Mouse (Mus musculus): ENCODE measurements at regions not wholly inside any gene's neighbourhood (a gene's known extent, or its start where the extent isn't known, plus 50 kb on each side); places are given as distances from the start of the nearest gene placed in this dataset.

DNA sequence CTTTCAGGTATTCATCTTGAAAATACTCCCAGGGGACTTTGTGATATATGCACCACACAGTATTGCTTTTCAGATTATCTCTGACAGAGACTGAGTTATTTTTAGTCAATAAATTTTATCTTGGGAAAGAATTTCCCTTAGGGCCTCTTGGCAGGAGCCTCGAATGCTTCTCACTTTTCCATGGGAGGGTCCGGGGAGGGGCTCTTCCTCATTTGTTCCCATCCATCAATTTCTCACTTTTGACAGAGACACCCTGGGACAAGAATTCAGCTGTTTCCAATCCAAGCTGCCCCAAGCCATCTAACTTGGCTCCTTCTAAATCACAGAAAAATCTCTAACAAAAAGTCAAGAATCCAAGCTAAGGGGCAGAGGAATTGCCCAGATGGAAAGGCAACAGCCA is 481.9 kb upstream of the Mctp2 start:
- Histone ChIP-seq H3K4me3 (replicated peaks) (no peak overlapping the region), H3K27ac (no peak overlapping the region), H3K36me3 (no peaks in the 10 kb centered on the region), H3K4me1 (replicated peaks) (no peaks in the 10 kb centered on the region), H3K9ac (no peak overlapping the region), H3K4me2 (replicated peaks) (no peak overlapping the region), H3K27me3 (replicated peaks) (no peaks in the 10 kb centered on the region), H3K9me3 (no peaks in the 10 kb centered on the region)
- no peak for ATAC-seq
- 43% methylated on average over 2 of the region's 2 CpGs for WGBS

DNA sequence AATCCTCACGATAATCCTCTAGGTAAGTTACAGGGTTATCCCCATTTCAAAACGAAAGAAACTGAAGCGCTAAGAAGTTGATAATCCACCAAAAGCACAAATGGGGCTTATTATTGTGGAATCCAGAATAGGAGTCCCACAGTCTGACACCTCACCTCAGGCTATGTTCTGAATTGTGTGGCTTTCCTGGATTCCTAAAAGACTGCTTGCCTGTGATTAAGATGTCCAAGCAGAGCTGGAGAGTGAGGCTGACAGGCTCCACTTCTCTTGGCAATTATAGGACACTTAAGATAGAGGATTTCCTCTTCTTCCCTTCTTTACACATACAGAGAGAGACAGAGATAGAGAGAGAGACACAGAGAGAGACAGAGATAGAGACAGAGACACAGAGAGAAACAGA is 515.7 kb upstream of the Mctp2 start:
- 84% methylated on average over 3 of the region's 3 CpGs for WGBS
- Histone ChIP-seq H3K4me3 (replicated peaks) (no peak overlapping the region), H3K9ac (no peak overlapping the region), H3K4me1 (replicated peaks) (no peaks in the 10 kb centered on the region), H3K4me2 (replicated peaks) (no peak overlapping the region), H3K36me3 (no peaks in the 10 kb centered on the region), H3K27me3 (replicated peaks) (no peaks in the 10 kb centered on the region), H3K9me3 (no peaks in the 10 kb centered on the region), H3K27ac (no peak overlapping the region)
- no peak for ATAC-seq

DNA sequence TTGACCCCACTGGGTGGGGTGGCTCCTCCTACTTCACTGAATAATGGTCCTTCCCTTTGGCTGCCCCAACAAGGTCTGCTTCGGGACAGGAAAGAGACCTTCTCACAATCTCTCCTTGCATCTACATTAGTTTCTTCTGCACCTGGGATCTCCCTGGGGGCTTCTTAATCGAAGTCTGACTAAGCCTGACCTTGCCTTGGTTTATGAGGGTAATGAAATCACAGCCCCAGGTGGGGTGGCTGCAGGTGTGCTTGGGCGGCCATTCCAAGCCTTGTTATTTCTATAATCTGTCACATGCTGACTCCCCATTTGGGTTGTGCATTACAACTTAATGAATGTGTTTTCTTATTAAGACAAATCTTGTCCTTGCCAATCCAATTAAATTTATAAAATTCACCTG is 520.2 kb upstream of the Mctp2 start:
- Histone ChIP-seq H3K9ac (no peak overlapping the region), H3K4me1 (replicated peaks) (no peaks in the 10 kb centered on the region), H3K9me3 (no peaks in the 10 kb centered on the region), H3K4me2 (replicated peaks) (no peak overlapping the region), H3K27me3 (replicated peaks) (no peaks in the 10 kb centered on the region), H3K4me3 (replicated peaks) (no peak overlapping the region), H3K27ac (no peak overlapping the region), H3K36me3 (no peaks in the 10 kb centered on the region)
- no peak for ATAC-seq
- 86% methylated on average over 3 of the region's 3 CpGs for WGBS

DNA sequence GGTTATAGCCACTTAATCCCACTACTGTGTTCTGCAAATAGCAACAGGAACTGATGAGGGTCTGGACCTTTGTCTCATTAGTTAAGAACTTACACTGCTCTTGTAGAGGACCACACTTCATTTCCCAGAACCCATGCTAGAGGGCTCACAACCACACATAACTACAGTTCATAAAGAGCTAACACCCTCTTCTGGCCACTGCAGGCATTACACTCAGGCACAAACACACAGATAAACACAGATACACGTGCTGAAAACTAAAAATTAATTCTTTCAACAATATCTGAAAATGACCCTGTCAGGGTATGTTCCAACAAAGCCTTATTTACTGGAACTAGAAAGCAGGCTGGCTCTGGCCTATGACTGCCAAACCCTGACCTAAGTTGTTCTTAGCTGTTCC is 529.0 kb upstream of the Mctp2 start:
- no peaks in the 10 kb centered on the region for H3K9me3 ChIP-seq
- no peak for ATAC-seq
- H3K4me3 ChIP-seq (replicated peaks): no peak overlapping the region
- WGBS: 90% methylated on average over 1 of the region's 1 CpGs
- H3K36me3 ChIP-seq: no peaks in the 10 kb centered on the region
- H3K4me1 ChIP-seq (replicated peaks): no peaks in the 10 kb centered on the region
- no peak overlapping the region for H3K9ac ChIP-seq
- no peaks in the 10 kb centered on the region for H3K27me3 ChIP-seq (replicated peaks)
- no peak overlapping the region for H3K27ac ChIP-seq
- H3K4me2 ChIP-seq (replicated peaks): no peak overlapping the region

DNA sequence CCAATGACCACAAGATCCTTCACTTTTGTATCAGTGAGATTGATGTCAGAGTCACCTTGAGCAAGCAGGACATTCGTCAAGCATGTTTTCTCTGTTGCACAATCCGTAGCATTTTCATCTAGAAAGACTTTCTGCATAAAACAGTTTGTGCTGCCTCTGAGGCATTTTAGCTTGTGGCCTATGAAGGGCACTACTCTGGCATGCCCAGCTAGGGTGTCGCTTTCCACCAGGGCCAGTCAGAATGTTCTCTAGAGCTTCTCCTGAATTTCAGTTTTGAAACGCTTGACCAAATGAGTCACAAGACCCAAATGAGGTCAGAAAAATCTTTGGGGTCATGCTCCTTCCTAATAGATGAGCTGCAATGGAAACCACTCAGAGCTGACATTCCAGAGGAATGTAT is 529.6 kb upstream of the Mctp2 start:
- H3K27me3 ChIP-seq (replicated peaks): no peaks in the 10 kb centered on the region
- H3K9ac ChIP-seq: no peak overlapping the region
- H3K9me3 ChIP-seq: no peaks in the 10 kb centered on the region
- WGBS: 86% methylated on average over 4 of the region's 4 CpGs
- no peaks in the 10 kb centered on the region for H3K4me1 ChIP-seq (replicated peaks)
- no peak for ATAC-seq
- no peaks in the 10 kb centered on the region for H3K36me3 ChIP-seq
- no peak overlapping the region for H3K4me3 ChIP-seq (replicated peaks)
- no peak overlapping the region for H3K27ac ChIP-seq
- no peak overlapping the region for H3K4me2 ChIP-seq (replicated peaks)

DNA sequence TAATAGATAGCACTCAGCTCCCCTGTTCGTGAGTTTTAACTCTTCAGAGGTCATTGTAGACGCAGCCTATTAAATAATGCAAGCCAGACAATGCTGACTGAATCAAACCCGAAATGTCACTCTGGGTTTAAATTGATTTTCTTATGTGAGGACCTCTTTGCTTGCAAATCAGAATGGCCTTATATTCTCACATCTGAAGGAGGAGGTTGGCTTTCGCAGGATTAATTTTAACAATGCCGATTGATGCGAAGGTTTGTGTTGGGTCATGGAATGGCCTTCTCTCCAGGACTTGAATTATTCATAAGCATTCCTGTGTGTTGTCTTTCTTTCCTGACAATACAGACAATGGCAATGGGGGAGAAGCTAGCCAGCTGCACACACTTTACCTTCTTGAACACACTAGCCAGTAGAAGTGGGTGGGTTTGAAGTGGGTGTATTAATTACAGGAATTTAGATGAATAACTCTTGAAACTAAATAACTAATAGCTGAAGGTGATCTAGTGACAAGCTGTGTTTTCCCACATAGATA is 530.1 kb upstream of the Mctp2 start:
- ATAC-seq: no peak
- no peaks in the 10 kb centered on the region for H3K27me3 ChIP-seq (replicated peaks)
- 92% methylated on average over 6 of the region's 6 CpGs for WGBS

DNA sequence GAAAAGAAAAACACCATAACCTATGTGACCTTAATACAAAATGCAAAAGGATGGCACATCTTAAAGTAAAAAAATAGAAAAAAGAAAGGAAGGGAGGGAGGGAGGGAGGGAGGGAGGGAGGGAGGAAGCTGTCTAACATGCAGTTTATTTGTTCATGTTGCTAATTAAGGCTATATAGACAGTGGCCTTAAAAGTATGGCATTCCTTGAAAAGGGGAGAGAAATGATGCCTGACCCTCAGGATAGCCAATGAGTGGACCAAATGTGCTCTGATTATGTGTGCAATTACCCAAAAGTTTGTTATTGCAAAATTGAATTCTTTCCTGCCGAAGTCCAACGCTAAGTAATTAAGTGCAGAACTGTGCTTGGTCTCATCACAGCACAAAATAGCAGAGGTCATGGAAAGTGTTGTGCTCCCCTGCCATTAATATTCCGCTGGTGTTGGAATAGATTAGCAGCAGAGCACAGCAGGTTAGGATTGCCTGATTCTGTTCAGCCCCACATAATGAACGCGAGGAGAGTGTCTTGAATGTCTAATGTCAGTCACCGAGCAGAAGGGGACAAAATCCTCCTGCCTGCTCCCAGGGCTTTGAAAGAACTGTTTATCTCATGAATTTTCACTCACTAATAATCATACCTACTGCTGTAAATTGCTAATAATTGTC is 531.7 kb upstream of the Mctp2 start:
- Histone ChIP-seq H3K9me3 (no peaks in the 10 kb centered on the region), H3K4me1 (replicated peaks) (no peaks in the 10 kb centered on the region), H3K27ac (no peak overlapping the region), H3K9ac (no peak overlapping the region), H3K36me3 (no peaks in the 10 kb centered on the region), H3K4me2 (replicated peaks) (no peak overlapping the region), H3K27me3 (replicated peaks) (no peaks in the 10 kb centered on the region), H3K4me3 (replicated peaks) (no peak overlapping the region)
- ATAC-seq: no peak
- 70% methylated on average over 6 of the region's 6 CpGs for WGBS

More for the DNA sequence above, 530.1 kb upstream of the Mctp2 start:
- no peaks in the 10 kb centered on the region for H3K36me3 ChIP-seq
- no peak overlapping the region for H3K9ac ChIP-seq
- H3K4me1 ChIP-seq (replicated peaks): no peaks in the 10 kb centered on the region
- no peak overlapping the region for H3K4me2 ChIP-seq (replicated peaks)
- H3K9me3 ChIP-seq: no peaks in the 10 kb centered on the region
- H3K27ac ChIP-seq: no peak overlapping the region
- no peak overlapping the region for H3K4me3 ChIP-seq (replicated peaks)

DNA sequence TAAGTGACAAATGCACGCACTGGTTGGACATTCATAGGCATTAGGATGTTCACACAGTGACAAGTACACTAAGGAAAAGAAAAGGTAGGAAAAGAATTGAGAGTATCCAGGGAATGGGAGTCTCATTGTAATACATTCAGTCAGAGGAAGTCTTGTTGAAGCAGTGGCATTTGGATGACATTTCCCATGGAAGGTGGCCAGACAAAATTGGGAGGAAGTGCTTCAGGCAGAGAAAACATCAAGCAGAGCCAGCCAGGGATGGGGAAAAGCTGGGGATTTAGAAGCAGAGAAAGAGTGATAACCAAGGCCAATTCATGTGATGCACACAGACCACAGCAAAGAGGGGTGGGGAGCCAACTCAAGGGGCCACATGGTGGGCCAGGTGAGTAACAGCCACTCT is 524.0 kb upstream of the Rgma start:
- no peaks in the 10 kb centered on the region for H3K36me3 ChIP-seq
- no peaks in the 10 kb centered on the region for H3K9me3 ChIP-seq
- H3K4me3 ChIP-seq (replicated peaks): no peak overlapping the region
- H3K27me3 ChIP-seq (replicated peaks): no peaks in the 10 kb centered on the region
- no peak for ATAC-seq
- no peak overlapping the region for H3K4me2 ChIP-seq (replicated peaks)
- no peak overlapping the region for H3K9ac ChIP-seq
- H3K4me1 ChIP-seq (replicated peaks): no peaks in the 10 kb centered on the region
- WGBS: 88% methylated on average over 1 of the region's 1 CpGs
- H3K27ac ChIP-seq: no peak overlapping the region

DNA sequence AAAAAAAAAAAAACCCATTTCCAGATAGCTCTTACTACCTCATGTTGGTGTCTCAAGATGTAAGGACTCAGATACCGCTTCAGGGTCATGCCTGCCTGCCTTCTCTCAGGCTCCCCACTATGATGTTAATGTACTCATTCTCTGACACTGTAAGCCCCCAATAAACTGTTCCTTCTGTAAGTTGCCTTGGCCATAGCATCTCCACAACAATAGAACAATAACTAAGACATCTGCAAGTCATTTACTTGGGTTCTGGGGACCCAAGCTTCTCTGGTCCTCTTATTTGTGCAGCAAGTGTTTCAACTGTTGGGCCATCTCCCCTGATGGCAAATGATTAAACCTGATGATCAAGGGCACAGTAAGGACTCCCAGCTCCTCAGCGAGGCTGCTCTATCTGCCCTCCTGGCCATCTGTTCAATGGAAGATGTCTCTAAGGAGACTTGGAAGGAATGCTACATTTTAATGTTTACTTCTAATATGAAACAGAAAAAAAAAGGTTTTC is 520.8 kb upstream of the Rgma start:
- Histone ChIP-seq H3K4me3 (replicated peaks) (no peak overlapping the region), H3K4me1 (replicated peaks) (no peaks in the 10 kb centered on the region), H3K36me3 (no peaks in the 10 kb centered on the region), H3K9ac (no peak overlapping the region), H3K27ac (no peak overlapping the region), H3K4me2 (replicated peaks) (no peak overlapping the region), H3K9me3 (no peaks in the 10 kb centered on the region), H3K27me3 (replicated peaks) (no peaks in the 10 kb centered on the region)
- ATAC-seq: no peak
- WGBS: 68% methylated on average over 2 of the region's 2 CpGs

DNA sequence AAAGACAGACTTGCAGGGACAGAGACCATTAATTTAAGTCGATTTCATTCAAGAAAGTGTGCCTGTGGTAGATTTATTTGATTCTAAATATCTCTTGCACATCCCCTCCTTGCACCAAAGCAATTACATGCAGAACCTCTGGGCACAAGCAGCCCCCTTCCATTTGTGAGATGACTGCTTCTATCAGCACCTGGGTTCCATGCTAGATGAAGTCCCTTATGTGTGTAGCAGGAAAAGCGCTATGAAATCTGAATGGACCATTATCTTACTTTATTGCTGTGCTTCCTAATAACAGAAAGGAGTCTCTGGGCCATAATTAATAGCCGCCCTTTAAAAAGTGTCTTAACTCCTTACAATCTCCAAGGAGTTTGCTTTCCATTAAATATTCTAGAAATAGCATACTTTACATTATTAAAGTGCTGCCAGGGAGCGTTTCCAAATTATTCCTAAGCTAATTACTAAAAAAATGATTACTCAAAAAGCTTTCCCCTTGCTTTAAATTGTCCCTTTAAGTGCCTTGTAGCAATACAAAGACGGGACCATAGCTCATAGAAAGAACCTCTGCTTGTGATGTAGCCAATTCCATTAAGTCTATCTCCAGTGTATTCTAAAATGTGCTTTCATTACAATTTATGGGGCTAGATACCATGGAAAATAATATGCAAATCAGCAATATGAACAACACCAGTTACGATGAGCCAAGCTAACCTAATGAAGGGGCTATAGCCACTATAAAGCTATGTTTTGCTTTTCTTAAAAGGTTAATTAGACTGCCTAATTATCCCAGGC is 508.1 kb upstream of the Rgma start:
- no peak overlapping the region for H3K4me3 ChIP-seq (replicated peaks)
- no peak overlapping the region for H3K9ac ChIP-seq
- no peaks in the 10 kb centered on the region for H3K27me3 ChIP-seq (replicated peaks)
- no peak overlapping the region for H3K27ac ChIP-seq
- H3K9me3 ChIP-seq: no peaks in the 10 kb centered on the region
- H3K36me3 ChIP-seq: no peaks in the 10 kb centered on the region
- H3K4me1 ChIP-seq (replicated peaks): no peaks in the 10 kb centered on the region
- ATAC-seq: no peak
- WGBS: 83% methylated on average over 6 of the region's 6 CpGs
- no peak overlapping the region for H3K4me2 ChIP-seq (replicated peaks)

DNA sequence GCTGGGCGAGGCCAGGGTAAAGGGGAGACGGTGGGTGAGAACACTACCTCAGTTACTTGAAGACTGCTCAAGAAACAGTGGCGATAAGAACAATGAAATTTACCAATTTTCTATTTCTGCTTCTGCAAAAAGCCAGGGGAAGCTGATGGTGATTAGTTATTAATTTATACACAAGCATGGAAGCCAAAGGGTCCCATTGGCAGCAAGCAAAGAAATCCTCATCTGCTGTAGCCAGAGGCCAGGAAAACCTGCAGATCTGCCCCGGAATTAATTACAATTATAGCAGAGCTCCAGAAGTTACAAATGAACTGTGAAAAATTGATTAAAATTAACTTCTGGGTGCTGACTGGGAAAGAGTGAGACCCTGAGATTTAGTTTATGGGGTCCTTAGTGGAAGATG is 506.2 kb upstream of the Rgma start:
- no peaks in the 10 kb centered on the region for H3K4me1 ChIP-seq (replicated peaks)
- no peak overlapping the region for H3K4me2 ChIP-seq (replicated peaks)
- H3K9ac ChIP-seq: no peak overlapping the region
- ATAC-seq: no peak
- H3K27ac ChIP-seq: no peak overlapping the region
- no peaks in the 10 kb centered on the region for H3K9me3 ChIP-seq
- WGBS: 82% methylated on average over 4 of the region's 4 CpGs
- no peak overlapping the region for H3K4me3 ChIP-seq (replicated peaks)
- H3K27me3 ChIP-seq (replicated peaks): no peaks in the 10 kb centered on the region
- H3K36me3 ChIP-seq: no peaks in the 10 kb centered on the region

DNA sequence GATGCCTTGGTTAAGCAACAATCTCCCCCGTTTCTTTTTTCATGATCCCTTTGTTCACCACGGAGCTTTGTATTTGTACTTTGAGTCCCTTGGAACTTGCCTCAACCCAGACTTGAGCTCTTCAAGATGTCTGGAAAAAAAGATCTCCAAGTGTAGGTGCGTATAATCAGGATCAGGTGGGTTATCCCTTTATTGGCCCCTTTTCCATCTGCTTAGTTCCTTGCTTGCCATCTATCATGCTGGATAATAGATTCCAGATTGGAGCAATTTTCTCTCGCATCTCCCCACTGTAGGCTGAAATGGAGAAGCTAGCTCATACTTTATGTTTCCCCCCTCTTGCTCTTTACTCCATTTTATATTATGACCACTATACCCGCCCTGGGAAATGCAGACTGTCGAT is 474.5 kb upstream of the Rgma start:
- H3K4me1 ChIP-seq (replicated peaks): no peaks in the 10 kb centered on the region
- H3K27me3 ChIP-seq (replicated peaks): no peaks in the 10 kb centered on the region
- H3K9ac ChIP-seq: no peak overlapping the region
- H3K4me2 ChIP-seq (replicated peaks): no peak overlapping the region
- no peak for ATAC-seq
- 80% methylated on average over 6 of the region's 6 CpGs for WGBS
- no peak overlapping the region for H3K4me3 ChIP-seq (replicated peaks)
- no peak overlapping the region for H3K27ac ChIP-seq
- no peaks in the 10 kb centered on the region for H3K36me3 ChIP-seq
- no peaks in the 10 kb centered on the region for H3K9me3 ChIP-seq

DNA sequence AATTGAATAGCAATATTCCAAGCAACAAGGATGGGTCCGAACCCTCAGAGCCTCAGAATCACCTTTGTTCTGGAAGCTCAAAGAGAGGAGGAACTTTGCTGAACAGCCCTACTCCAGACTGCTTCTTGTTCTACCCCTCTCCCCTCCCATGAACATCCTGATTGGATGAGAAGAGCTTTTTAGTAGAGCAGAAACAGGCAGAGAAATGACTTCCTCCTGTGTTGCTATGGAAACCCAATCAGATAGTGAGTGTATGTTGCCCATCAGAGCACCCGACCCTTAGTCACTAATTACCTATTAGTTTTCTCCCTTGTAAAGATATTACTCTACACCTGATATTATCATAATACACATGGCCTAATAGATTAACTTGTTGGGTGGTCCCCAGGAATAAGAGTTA is 469.4 kb upstream of the Rgma start:
- Histone ChIP-seq H3K27ac (no peak overlapping the region), H3K36me3 (no peaks in the 10 kb centered on the region), H3K4me1 (replicated peaks) (no peaks in the 10 kb centered on the region), H3K4me2 (replicated peaks) (no peak overlapping the region), H3K27me3 (replicated peaks) (no peaks in the 10 kb centered on the region), H3K4me3 (replicated peaks) (no peak overlapping the region), H3K9me3 (no peaks in the 10 kb centered on the region), H3K9ac (no peak overlapping the region)
- ATAC-seq: no peak
- 46% methylated on average over 2 of the region's 2 CpGs for WGBS
